Mouse (Mus musculus) myocyte (in vitro differentiated cells): ENCODE results near the gene Rfx7. TPM values are rescaled to one million over a fixed set of nuclear protein-coding genes. Genes with fewer than 3 reads are reported as not detected.

Experiments used
- H3K27me3 ChIP-seq: one replicate; pipeline ENCODE4 v1.6.1; 2011; ENCODE audit not compliant: control insufficient read depth, insufficient read depth, insufficient read length
- H3K36me3 ChIP-seq: one replicate; pipeline ENCODE4 v1.6.1; 2011; ENCODE audit not compliant: control insufficient read depth, insufficient read depth
- H3K4me2 ChIP-seq: one replicate; pipeline ENCODE4 v1.6.1; 2011; ENCODE audit warnings: low read depth, control low read depth
- H3K4me3 ChIP-seq: one replicate; pipeline ENCODE4 v1.5.1; 2011; ENCODE audit warnings: mild to moderate bottlenecking, control low read depth, moderate library complexity
- H3K79me2 ChIP-seq: one replicate; pipeline ENCODE4 v1.6.1; 2011; ENCODE audit not compliant: control insufficient read depth, insufficient read depth
- H3ac ChIP-seq: one replicate; pipeline ENCODE4 v1.6.1; 2011; ENCODE audit not compliant: control insufficient read depth, insufficient read length
- CEBPB ChIP-seq: IDR thresholded peaks from 2 replicates; pipeline ENCODE4 v1.6.1; 2011; ENCODE audit warnings: mild to moderate bottlenecking, moderate library complexity; ENCODE audit not compliant: poor library complexity, insufficient read depth, severe bottlenecking
- E2F4 ChIP-seq: IDR thresholded peaks from one replicate; pipeline ENCODE4 v1.6.1; 2011; ENCODE audit warnings: mild to moderate bottlenecking, control low read depth, moderate library complexity; ENCODE audit not compliant: insufficient read depth
- MAX ChIP-seq: IDR thresholded peaks from one replicate; pipeline ENCODE4 v1.6.1; 2011; ENCODE audit warnings: low read depth, mild to moderate bottlenecking, control low read depth
- MYOD1 ChIP-seq, 3 experiments: IDR thresholded peaks; one replicate each; pipeline ENCODE4 v1.6.1; 2011; ENCODE audit warnings: control low read depth in 2 of 3, low read depth in 2 of 3, mild to moderate bottlenecking in 2 of 3, moderate library complexity in 1 of 3; ENCODE audit not compliant: insufficient read length in 2 of 3, control insufficient read depth in 1 of 3
- MYOG ChIP-seq, 3 experiments: IDR thresholded peaks; one replicate each; pipeline ENCODE4 v1.6.1; 2011; ENCODE audit warnings: control low read depth in 2 of 3, low read depth in 2 of 3, mild to moderate bottlenecking in 2 of 3; ENCODE audit not compliant: insufficient read length in 2 of 3, control insufficient read depth in 1 of 3, insufficient read depth in 1 of 3
- POLR2A ChIP-seq: IDR thresholded peaks from one replicate; pipeline ENCODE4 v1.6.1; 2011; ENCODE audit warnings: low read depth, mild to moderate bottlenecking, control low read depth, moderate library complexity; ENCODE audit not compliant: insufficient read length
- POLR2AphosphoS2 ChIP-seq: IDR thresholded peaks from one replicate; pipeline ENCODE4 v1.6.1; 2011; ENCODE audit warnings: low read depth, control low read depth; ENCODE audit not compliant: insufficient read length
- REST ChIP-seq: IDR thresholded peaks from one replicate; pipeline ENCODE4 v1.6.1; 2011; ENCODE audit warnings: mild to moderate bottlenecking, control low read depth, moderate library complexity; ENCODE audit not compliant: insufficient read depth, insufficient read length
- SRF ChIP-seq: IDR thresholded peaks from one replicate; pipeline ENCODE4 v1.6.1; 2011; ENCODE audit warnings: low read depth; ENCODE audit not compliant: control insufficient read depth, insufficient read length
- TCF12 ChIP-seq: IDR thresholded peaks from one replicate; pipeline ENCODE4 v1.6.1; 2011; ENCODE audit warnings: mild to moderate bottlenecking, control low read depth; ENCODE audit not compliant: poor library complexity, insufficient read depth, severe bottlenecking
- TCF3 ChIP-seq: IDR thresholded peaks from one replicate; pipeline ENCODE4 v1.6.1; 2011; ENCODE audit warnings: low read depth, control low read depth; ENCODE audit not compliant: insufficient read length
- USF1 ChIP-seq: IDR thresholded peaks from one replicate; pipeline ENCODE4 v1.6.1; 2011; ENCODE audit warnings: low read depth, mild to moderate bottlenecking, control low read depth, moderate library complexity
- polyA plus RNA-seq: library from polyadenylated mRNA; unstranded; fragments of >200 nt; fragmentation: generic; extraction: Trizol; gene quantifications from one replicate; pipeline ENCODE4 v1.2.1, GENCODE M21; 2012; ENCODE audit warnings: missing spikeins

The Rfx7 gene
- polyA plus RNA-seq, 1 experiment, result 3.7 TPM

DNA sequence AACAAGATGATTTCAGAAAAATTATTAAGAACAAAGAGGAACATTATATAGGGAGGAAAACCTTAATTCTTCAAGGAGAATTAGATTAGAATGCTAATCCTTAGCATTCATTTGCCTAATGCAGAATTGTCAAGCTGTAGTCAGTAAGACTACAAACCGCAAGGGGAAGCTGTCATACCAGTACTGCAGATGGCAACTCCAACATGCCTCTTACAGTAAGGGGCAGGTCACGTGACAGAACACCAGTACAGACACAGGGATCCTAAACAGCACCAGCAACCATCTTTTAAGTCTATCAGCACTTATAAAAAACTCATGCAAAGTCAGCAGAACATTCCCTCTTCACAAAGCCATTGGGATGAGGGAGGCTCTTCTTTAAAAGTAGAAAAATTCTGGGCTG lies 38.6 kb upstream of the Rfx7 start:
- no peak overlapping the region for H3K4me2 ChIP-seq
- no peak overlapping the region for H3K4me3 ChIP-seq
- H3ac ChIP-seq, result no peak overlapping the region

DNA sequence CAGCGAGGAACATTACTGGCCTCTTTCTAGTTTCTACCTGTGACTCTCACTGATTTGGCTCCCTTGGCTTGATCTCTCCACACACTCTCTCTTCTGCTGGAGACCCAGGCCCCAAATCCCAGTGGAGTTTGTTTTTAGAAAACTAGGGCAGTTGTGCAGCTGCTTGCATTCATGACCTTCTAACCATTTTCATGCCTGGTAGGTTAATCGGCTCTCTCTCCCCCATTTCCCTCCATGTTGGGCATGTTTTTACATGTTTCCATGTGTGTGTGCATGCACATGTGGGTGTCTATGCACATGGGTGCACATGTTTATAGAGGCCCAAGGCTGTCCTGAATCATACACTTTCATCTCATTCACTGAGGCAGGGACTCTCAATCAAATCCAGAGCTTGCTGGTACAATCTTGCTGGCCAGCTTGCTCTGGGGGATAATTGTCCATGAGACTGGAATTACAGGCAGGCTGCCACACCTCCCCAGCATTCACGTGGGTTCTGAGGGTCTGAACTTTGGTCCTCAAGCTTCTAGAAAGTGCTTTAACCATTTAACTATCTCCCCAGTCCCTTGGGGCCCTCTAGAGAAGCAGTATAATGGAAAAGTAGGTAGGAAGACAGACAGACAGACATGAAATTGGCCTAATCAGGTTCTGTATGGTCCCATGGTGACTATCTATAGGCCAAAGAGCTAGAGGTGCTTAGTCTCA lies 37.9 kb upstream of the Rfx7 start:
- TF ChIP-seq TCF3, result no peak
- TF ChIP-seq USF1, result no peak
- no peak for TF ChIP-seq TCF12
- TF ChIP-seq REST, result no peak
- TF ChIP-seq MYOG (IDR thresholded peaks at IDR 0.05; ENCODE audit: control insufficient read depth in 1 of 3, insufficient read depth in 1 of 3, insufficient read length in 2 of 3, low read depth in 2 of 3), result no peak
- no peak for TF ChIP-seq POLR2A
- no peak for TF ChIP-seq MAX
- TF ChIP-seq E2F4, result no peak
- TF ChIP-seq SRF, result no peak
- no peak for TF ChIP-seq POLR2AphosphoS2
- Histone ChIP-seq H3K79me2 (no peaks in the 10 kb centered on the region), H3K4me2 (no peak overlapping the region), H3K36me3 (no peaks in the 10 kb centered on the region), H3K4me3 (no peak overlapping the region), H3K27me3 (no peaks in the 10 kb centered on the region), H3ac (no peak overlapping the region)

More for the DNA sequence above, 38.6 kb upstream of the Rfx7 start:
- no peaks in the 10 kb centered on the region for H3K27me3 ChIP-seq
- TF ChIP-seq MYOD1 (IDR thresholded peaks at IDR 0.05; ENCODE audit: control insufficient read depth in 1 of 3, insufficient read length in 2 of 3, low read depth in 2 of 3) (no peak), MAX (no peak), MYOG (IDR thresholded peaks at IDR 0.05; ENCODE audit: control insufficient read depth in 1 of 3, insufficient read depth in 1 of 3, insufficient read length in 2 of 3, low read depth in 2 of 3) (no peak), USF1 (peak; percentile 20)
- no peaks in the 10 kb centered on the region for H3K79me2 ChIP-seq
- no peaks in the 10 kb centered on the region for H3K36me3 ChIP-seq

DNA sequence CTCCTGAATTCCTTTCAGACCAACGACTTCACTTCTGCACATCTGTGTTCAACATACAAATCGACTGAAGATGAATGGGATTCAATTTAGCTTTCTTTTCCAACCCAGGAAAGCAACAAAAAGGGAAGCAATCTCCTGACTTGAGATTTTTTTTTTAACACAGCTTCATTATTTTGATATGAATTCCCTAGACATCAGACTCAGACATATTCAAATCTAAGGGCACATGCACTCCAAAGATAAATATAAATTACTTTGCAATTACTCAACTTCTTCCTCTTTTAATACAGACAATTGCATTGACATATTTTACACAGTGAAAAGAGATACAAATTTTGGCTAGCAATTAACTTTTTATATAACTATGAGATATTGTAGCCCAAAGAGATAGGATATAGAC lies 35.3 kb upstream of the Rfx7 start:
- no peak overlapping the region for H3ac ChIP-seq
- no peak overlapping the region for H3K4me3 ChIP-seq
- no peaks in the 10 kb centered on the region for H3K36me3 ChIP-seq
- H3K79me2 ChIP-seq, result no peaks in the 10 kb centered on the region
- no peaks in the 10 kb centered on the region for H3K27me3 ChIP-seq
- H3K4me2 ChIP-seq, result no peak overlapping the region
- TF ChIP-seq POLR2AphosphoS2, result no peak
- no peak for TF ChIP-seq POLR2A
- TF ChIP-seq USF1, result no peak
- TF ChIP-seq MAX, result no peak
- no peak for TF ChIP-seq CEBPB
- TF ChIP-seq MYOG (IDR thresholded peaks at IDR 0.05; ENCODE audit: control insufficient read depth in 1 of 3, insufficient read depth in 1 of 3, insufficient read length in 2 of 3, low read depth in 2 of 3), result no peak
- TF ChIP-seq TCF12, result no peak
- no peak for TF ChIP-seq SRF
- no peak for TF ChIP-seq E2F4
- TF ChIP-seq TCF3, result no peak
- TF ChIP-seq REST, result no peak
- no peak for TF ChIP-seq MYOD1 (IDR thresholded peaks at IDR 0.05; ENCODE audit: control insufficient read depth in 1 of 3, insufficient read length in 2 of 3, low read depth in 2 of 3)

- Histone ChIP-seq H3ac (no peak overlapping the region), H3K36me3 (no peaks in the 10 kb centered on the region), H3K4me3 (no peak overlapping the region), H3K4me2 (no peak overlapping the region), H3K79me2 (no peaks in the 10 kb centered on the region), H3K27me3 (no peaks in the 10 kb centered on the region)
- TF ChIP-seq CEBPB (no peak), REST (no peak), TCF12 (no peak), MYOD1 (IDR thresholded peaks at IDR 0.05; ENCODE audit: control insufficient read depth in 1 of 3, insufficient read length in 2 of 3, low read depth in 2 of 3) (no peak), SRF (no peak), E2F4 (no peak), MYOG (IDR thresholded peaks at IDR 0.05; ENCODE audit: control insufficient read depth in 1 of 3, insufficient read depth in 1 of 3, insufficient read length in 2 of 3, low read depth in 2 of 3) (no peak), POLR2A (no peak), TCF3 (no peak)
These were observed 34.9 kb upstream of the Rfx7 start for GRCm38 (mm10) chr9:72497171-72497570.

GRCm38 (mm10) chr9:72512229-72512981 lies 19.6 kb upstream of the Rfx7 start:
- Histone ChIP-seq H3K36me3 (no peaks in the 10 kb centered on the region), H3K27me3 (no peaks in the 10 kb centered on the region), H3ac (no peak overlapping the region), H3K4me2 (no peak overlapping the region), H3K4me3 (no peak overlapping the region), H3K79me2 (no peaks in the 10 kb centered on the region)
- TF ChIP-seq CEBPB (no peak), MAX (no peak), USF1 (no peak), MYOD1 (IDR thresholded peaks at IDR 0.05; ENCODE audit: control insufficient read depth in 1 of 3, insufficient read length in 2 of 3, low read depth in 2 of 3) (no peak), E2F4 (no peak), TCF3 (no peak), MYOG (IDR thresholded peaks at IDR 0.05; ENCODE audit: control insufficient read depth in 1 of 3, insufficient read depth in 1 of 3, insufficient read length in 2 of 3, low read depth in 2 of 3) (no peak), REST (no peak), POLR2A (no peak), POLR2AphosphoS2 (no peak), TCF12 (no peak), SRF (no peak)
